Mouse (Mus musculus): Measurements from ENCODE around the gene Gm19684.
"Not testable (repeated sequence)": the region's sequence is repeated elsewhere in the genome, so short reads cannot be mapped to it uniquely, and the experiment has no call there.

The Gm19684 gene

GRCm38 (mm10) chr17:36131516-36132265, 10.2 kb downstream of the Gm19684 start:
- no peak for DNase-seq

- not testable (repeated sequence) for DNase-seq
Observed at GRCm38 (mm10) chr17:36135421-36136231, 14.1 kb downstream of the Gm19684 start.

- DNase-seq = not testable (repeated sequence)
Observed at GRCm38 (mm10) chr17:36136299-36136848, 14.9 kb downstream of the Gm19684 start.

GRCm38 (mm10) chr17:36145111-36145860, 23.8 kb downstream of the Gm19684 start:
- no peak for DNase-seq

- DNase-seq = not testable (repeated sequence)
Observed at GRCm38 (mm10) chr17:36145861-36146156, 24.3 kb downstream of the Gm19684 start.

- not testable (repeated sequence) for DNase-seq
Observed at GRCm38 (mm10) chr17:36146937-36147336, 25.5 kb downstream of the Gm19684 start.

- not testable (repeated sequence) for DNase-seq
Observed at GRCm38 (mm10) chr17:36148468-36148867, 27.0 kb downstream of the Gm19684 start.

- not testable (repeated sequence) for DNase-seq
Observed at GRCm38 (mm10) chr17:36151200-36151599, 29.7 kb downstream of the Gm19684 start.

GRCm38 (mm10) chr17:36154271-36155149, 33.0 kb downstream of the Gm19684 start:
- DNase-seq = no peak

- DNase-seq = peak in 1 of 2 experiments; percentile 3
Observed at GRCm38 (mm10) chr17:36157782-36158181, 36.3 kb downstream of the Gm19684 start.

- not testable (repeated sequence) for DNase-seq
Observed at GRCm38 (mm10) chr17:36158264-36158663, 36.8 kb downstream of the Gm19684 start.

- DNase-seq = no peak
Observed at GRCm38 (mm10) chr17:36161129-36162051, 39.9 kb downstream of the Gm19684 start.

GRCm38 (mm10) chr17:36166901-36167300, 45.4 kb downstream of the Gm19684 start:
- not testable (repeated sequence) for DNase-seq

GRCm38 (mm10) chr17:36167306-36168038, 46.0 kb downstream of the Gm19684 start:
- DNase-seq = no peak

- no peak for DNase-seq
Observed at GRCm38 (mm10) chr17:36168039-36168652, 46.7 kb downstream of the Gm19684 start, which contains the start of gene Gm8909. Gm8909 (minus strand) TSS chr17:36168537.

- not testable (repeated sequence) for DNase-seq
Observed at GRCm38 (mm10) chr17:36169094-36169493, 47.6 kb downstream of the Gm19684 start.

- no peak for DNase-seq
Observed at GRCm38 (mm10) chr17:36169753-36170152, 48.3 kb downstream of the Gm19684 start.

- DNase-seq = no peak
Observed at GRCm38 (mm10) chr17:36170287-36170814, 48.9 kb downstream of the Gm19684 start.

- DNase-seq = not testable (repeated sequence)
Observed at GRCm38 (mm10) chr17:36176132-36176531, 54.7 kb downstream of the Gm19684 start.

Measured in cerebellum, postnatal 14 days (tissue).